Mouse (Mus musculus) CD4-positive helper T cell, adult 2 months (primary cell): ENCODE data around the gene Nmrk2.
"Not testable (repeated sequence)": the region's sequence is repeated elsewhere in the genome, so short reads cannot be mapped to it uniquely, and the experiment has no call there.

Experiments
- DNase-seq: peaks from one replicate; pipeline ENCODE4 v3.0.0-alpha.2; 2012; ENCODE audit warnings: low read depth, missing footprints, low spot score

Gene Nmrk2

GRCm38 (mm10) chr10:81184765-81185164, 17.1 kb downstream of the Nmrk2 start:
- DNase-seq = no peak

GRCm38 (mm10) chr10:81183805-81184204, 18.0 kb downstream of the Nmrk2 start, which contains the start of gene 4930442H23Rik:
Gene 4930442H23Rik (minus strand): TSS chr10:81183849.
- DNase-seq = no peak

- peak; percentile 99 for DNase-seq
Measured at GRCm38 (mm10) chr10:81182336-81183333, 19.2 kb downstream of the Nmrk2 start, which contains the start of gene Dapk3. Gene Dapk3 (plus strand): TSS chr10:81183005.

- DNase-seq = peak; percentile 37
Measured at GRCm38 (mm10) chr10:81181860-81182259, 20.0 kb downstream of the Nmrk2 start.

- no peak for DNase-seq
Measured at GRCm38 (mm10) chr10:81180946-81181345, 20.9 kb downstream of the Nmrk2 start.

GRCm38 (mm10) chr10:81179451-81180342, 22.2 kb downstream of the Nmrk2 start:
- DNase-seq = peak; percentile 43

DNA sequence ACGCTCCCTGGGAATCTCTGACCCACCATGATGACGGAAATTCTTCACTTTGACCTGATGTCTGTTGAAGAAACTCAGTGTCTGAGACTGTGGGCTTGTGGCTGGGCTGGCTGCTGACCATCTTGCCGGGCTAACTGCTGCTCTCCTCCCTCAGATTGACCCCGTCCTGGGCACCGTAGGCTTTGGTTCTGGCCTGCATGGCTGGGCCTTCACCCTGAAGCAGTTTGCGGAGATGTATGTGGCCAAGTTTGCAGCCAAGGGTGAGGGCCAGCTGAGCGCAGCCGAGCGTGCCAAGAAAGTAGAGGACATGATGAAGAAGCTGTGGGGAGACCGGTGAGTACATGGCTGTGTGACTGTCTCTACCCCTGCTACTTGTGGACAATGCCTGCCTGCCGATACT, 22.9 kb downstream of the Nmrk2 start:
- no peak for DNase-seq

- DNase-seq = no peak
Measured at GRCm38 (mm10) chr10:81177958-81178712, 23.7 kb downstream of the Nmrk2 start.

DNA sequence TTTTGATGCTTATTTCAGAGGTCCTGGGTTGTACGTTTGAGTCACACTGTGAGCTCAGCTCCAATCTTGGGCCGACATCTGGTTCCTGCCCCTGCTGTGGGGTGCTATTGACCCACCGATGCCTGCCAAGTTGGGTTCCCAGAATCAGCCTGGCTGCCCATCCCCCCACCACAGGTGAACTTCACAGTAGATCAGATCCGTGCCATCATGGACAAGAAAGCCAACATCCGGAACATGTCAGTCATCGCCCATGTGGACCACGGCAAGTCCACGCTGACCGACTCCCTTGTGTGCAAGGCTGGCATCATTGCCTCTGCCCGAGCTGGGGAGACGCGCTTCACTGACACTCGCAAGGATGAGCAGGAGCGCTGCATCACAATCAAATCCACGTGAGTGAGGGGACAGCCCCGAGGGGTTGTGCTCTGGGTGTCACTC, 24.3 kb downstream of the Nmrk2 start:
- DNase-seq = peak; percentile 51

DNA sequence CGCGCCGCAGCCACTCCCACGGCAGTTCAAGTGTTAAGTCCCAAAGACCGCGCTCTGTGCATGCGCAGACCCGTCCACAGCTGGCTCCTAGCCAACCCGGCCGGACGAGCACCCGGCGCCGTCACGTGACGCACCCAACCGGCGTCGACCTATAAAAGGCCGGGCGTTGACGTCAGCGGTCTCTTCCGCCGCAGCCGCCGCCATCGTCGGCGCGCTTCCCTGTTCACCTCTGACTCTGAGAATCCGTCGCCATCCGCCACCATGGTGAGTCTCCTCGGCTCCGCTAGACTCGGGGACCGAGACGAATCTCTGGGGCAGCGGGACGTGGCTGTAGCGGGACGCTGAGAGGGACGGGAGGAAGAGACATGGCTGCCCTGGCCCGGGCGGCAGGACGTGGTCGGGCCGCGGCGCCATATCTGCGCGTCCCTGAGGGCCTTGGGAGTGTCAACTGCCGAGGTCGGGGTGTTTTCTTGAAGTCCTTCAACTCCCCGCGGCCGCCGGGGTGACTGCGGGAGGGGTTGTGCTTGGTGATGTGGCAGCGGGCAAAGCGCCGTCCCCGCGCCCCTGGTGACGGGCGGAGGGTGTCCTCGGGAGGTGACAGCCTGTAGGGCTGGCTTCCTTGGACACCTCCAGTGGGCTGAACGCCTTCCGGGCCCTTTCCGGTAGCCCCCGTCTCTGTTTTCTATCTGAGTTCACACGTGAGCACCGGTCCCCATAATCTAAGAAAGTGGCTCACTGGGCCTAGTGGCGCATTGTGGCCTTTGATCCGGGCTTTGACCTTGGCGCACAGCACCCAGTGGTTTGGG, 25.2 kb downstream of the Nmrk2 start, which contains the start of gene Eef2:
TSS of gene Eef2 (plus strand) at position 166 of the 806 bp plus-strand sequence.
- DNase-seq = peak; percentile 97

DNA sequence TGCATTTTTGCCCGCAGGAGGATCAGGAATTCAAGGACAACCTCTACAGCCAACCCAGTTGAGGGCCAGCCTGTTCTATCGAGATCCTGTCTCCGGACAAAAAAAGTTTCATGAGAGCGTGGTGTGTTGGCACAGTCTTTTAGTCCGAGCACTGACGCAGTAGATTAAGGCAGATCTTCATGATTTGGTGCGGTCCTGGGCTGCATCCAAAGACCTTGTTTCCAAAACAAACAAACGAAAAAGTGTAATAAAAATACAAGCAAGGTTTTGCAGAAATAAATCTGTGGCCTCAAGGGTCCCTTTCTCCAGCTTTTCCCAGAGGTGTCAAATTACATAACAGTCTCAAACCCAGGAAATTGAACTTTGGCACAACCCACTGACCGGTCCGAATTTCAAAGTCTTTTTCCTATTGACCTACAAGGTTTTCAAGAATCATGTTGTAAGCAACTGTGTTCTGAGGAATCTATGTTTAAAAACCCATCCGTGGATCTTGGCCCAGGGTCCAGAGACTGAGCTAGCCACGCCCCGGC, 25.9 kb downstream of the Nmrk2 start:
- DNase-seq = peak; percentile 48

- not testable (repeated sequence) for DNase-seq
Measured at GRCm38 (mm10) chr10:81175345-81175701, 26.5 kb downstream of the Nmrk2 start.

- DNase-seq = peak; percentile 86
Measured at GRCm38 (mm10) chr10:81174617-81175344, 27.1 kb downstream of the Nmrk2 start.

- DNase-seq = peak; percentile 89
Measured at GRCm38 (mm10) chr10:81173132-81173531, 28.7 kb downstream of the Nmrk2 start.

DNA sequence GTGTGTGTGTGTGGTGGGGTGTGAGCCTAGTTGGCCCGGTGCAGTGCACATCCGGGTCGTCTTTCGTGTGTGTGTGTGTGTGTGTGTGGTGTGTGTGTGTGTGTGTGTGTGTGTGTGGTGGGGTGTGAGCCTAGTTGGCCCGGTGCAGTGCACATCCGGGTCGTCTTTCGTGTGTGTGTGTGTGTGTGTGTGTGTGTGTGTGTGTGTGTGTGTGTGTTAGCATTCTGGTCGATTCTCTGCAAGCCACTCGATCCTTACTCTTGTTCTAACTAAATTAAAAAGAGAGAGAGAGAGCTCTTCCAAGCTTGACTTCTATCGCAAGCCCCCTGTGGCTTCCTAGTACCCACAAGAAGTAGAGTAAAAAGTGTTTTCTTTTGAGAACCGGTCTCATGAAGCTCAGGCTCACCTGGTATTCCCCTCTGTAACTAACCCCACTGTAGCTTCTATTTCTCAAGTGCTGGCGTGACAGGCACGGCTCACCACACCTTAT, 32.4 kb downstream of the Nmrk2 start:
- DNase-seq = peak; percentile 86

DNA sequence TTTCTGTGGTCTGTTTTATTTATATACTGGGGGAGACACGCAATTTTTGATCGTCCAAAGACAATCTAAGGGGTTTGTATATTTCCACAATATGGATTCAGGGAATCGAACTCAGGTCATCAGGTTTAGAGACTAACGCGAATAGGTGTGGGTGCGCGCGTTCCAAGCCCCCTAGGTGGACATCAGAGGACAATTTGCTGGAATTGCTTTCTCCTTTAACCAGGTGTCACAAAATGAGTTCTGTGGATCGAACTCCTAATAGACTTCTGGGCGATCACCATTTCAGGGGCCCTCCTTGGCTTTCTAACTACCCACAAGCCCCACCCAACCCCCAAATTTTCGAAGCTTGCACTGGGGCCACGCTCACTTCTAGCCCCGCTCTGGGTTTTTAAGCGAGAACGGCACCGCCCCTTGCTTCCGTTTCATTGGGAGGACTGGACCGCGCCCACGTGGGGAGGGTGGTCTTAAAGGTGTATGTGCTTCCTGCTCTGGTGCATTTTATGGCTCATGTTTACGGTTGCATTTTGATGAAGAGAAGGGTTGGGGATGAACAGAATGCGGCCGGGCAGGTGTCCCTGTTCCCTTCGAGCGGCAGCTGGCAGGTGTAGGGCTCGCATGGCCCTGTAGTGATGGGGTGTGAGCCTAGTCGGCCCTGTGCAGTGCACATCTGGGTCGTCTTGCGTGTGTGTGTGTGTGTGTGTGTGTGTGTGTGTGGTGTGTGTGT, 33.2 kb downstream of the Nmrk2 start:
- peak; percentile 90 for DNase-seq

- DNase-seq = no peak
Measured at GRCm38 (mm10) chr10:81168087-81168431, 33.8 kb downstream of the Nmrk2 start.
